In the genomic region with DNA sequence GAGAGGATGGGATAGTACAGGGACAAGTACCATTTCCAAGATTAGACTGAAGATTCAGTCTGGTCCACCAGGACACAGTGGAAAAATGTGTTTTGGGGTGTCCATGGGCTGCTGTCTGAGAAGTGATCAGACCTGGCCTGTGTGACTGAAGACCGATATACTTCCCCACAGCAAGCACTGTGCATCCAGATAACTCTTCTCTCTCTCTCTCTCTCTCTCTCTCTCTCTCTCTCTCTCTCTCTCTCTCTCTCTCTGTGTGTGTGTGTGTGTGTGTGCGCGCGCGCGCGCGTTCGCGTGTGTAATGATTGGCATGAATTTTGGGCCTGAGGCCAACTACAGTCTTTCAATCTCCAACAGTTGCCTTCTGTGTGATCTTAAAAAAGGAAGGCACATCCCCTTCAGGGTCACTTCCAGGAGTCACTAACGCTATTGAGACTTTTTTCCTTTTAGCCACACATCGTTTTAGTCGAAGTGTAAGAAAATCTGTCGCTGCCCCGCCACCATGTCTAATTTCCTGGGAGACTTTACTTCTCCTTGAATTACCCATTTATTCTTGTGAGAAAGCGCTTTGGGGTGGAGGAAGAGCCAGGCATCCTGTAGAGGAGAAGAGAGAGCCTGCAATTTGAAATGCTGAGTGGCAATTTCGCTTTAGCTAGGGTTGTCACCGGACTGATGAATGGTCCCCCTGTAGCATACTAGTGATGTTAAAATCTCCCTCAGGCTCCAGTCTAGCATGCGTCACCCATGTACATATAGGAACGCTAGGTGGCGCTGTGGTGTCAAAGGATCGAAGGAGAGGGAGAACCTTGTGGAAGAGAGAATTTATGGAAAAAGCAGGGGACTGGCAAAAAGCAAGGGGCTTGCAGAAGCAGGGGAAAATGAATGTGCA, we compare ENCODE assay signal across 9 mouse cellular contexts.
DNase-seq lines count a peak whose midpoint lies in the region; ATAC-seq lines count a peak whose summit lies in the region.
"Had no signal": no experiment of that assay in that cellular context is flagged by ENCODE, and none has a peak within 500 bp of the region (broad histone marks: within the 10 kb centered on the region; RNA-seq: fewer than 3 reads in every experiment).

No protein-coding gene starts in this region.

- intact Hi-C loops in left cerebral cortex, postnatal 25 days (cut with DNase I): loop anchor here (2.0 to 10.0 kb wide), 3 partner anchors 595 to 1497 kb away; no protein-coding TSS in a partner anchor

- no peaks in the 10 kb centered on the region for H3K36me3 ChIP-seq in heart, embryonic 10.5 days
- H3K36me3 ChIP-seq in midbrain, embryonic 14.5 days (ENCODE audit: control insufficient read depth, insufficient read depth, low read length): no peaks in the 10 kb centered on the region
- H3K36me3 ChIP-seq: G1E had no signal

- no peak overlapping the region for H3K4me3 ChIP-seq in heart, embryonic 10.5 days
- H3K4me3 ChIP-seq in midbrain, embryonic 14.5 days (replicated peaks; ENCODE audit: low read depth, low read length): no peak overlapping the region

- H3K9ac ChIP-seq in midbrain, embryonic 14.5 days (replicated peaks; ENCODE audit: low read length): no peak overlapping the region

- H3K4me2 ChIP-seq in midbrain, embryonic 14.5 days (ENCODE audit: low read length): 0 out of 2 replicates have a peak overlapping the region, but pooled peaks have one; percentile 15

- WGBS in heart, embryonic 10.5 days: 60% methylated on average over 22 of the region's 22 CpGs
- 54% methylated on average over 22 of the region's 22 CpGs for WGBS in midbrain, embryonic 14.5 days

- DNase-seq in heart, adult 18-20 months: peak; percentile 45 to 72
- no peak for DNase-seq in heart, embryonic 10.5 days (ENCODE audit: low spot score)
- peak; percentile 71 to 78 for DNase-seq in cerebellum, postnatal 36 days
- peak; percentile 88 to 90 for DNase-seq in frontal cortex, postnatal 36 days (ENCODE audit: low spot score in 2 of 2)
- peak; percentile 57 for DNase-seq in kidney, adult 18-20 months
- peak; percentile 89 to 92 for DNase-seq in left cerebral cortex, postnatal 25 days (ENCODE audit: low spot score in 2 of 2)
- peak; percentile 96 for DNase-seq in midbrain, embryonic 14.5 days
- DNase-seq in telencephalon, adult 2 months (ENCODE audit: low read depth, low spot score): peak; percentile 88

- H3K27me3 ChIP-seq in heart, embryonic 10.5 days (ENCODE audit: insufficient read depth, poor library complexity, severe bottlenecking): no peaks in the 10 kb centered on the region
- no peaks in the 10 kb centered on the region for H3K27me3 ChIP-seq in midbrain, embryonic 14.5 days (ENCODE audit: control insufficient read depth, insufficient read depth, low read length)

- H3K4me1 ChIP-seq in heart, embryonic 10.5 days: no peaks in the 10 kb centered on the region
- H3K4me1 ChIP-seq in midbrain, embryonic 14.5 days (ENCODE audit: control insufficient read depth, insufficient read depth, low read length): no peaks in the 10 kb centered on the region

- H3K27ac ChIP-seq in heart, embryonic 10.5 days: no peak overlapping the region
- no peak overlapping the region; the same call in 1 of the 2 replicates for H3K27ac ChIP-seq in midbrain, embryonic 14.5 days (replicated peaks; ENCODE audit: low read depth, low read length)

- H3K9me3 ChIP-seq in heart, embryonic 10.5 days: no peaks in the 10 kb centered on the region
- H3K9me3 ChIP-seq in midbrain, embryonic 14.5 days (ENCODE audit: control insufficient read depth, low read length): no peaks in the 10 kb centered on the region

- peak; percentile 84; the same call in 1 of the 2 replicates for ATAC-seq in midbrain, embryonic 14.5 days (ENCODE audit: low FRiP score, low TSS enrichment)
